Mouse (Mus musculus): Measurements from ENCODE around the gene Tma7.

- no peak for TF ChIP-seq GATA1 (IDR thresholded peaks at IDR 0.05; ENCODE audit: borderline replicate concordance, low read length)
- no peak for TF ChIP-seq FLI1 (IDR thresholded peaks at IDR 0.05; ENCODE audit: low read length)
Observed at GRCm38 (mm10) chr9:109114871-109115270, 32.5 kb upstream of the Tma7 start.
